ENCODE assay signal across 8 mouse cellular contexts in the genomic region with DNA sequence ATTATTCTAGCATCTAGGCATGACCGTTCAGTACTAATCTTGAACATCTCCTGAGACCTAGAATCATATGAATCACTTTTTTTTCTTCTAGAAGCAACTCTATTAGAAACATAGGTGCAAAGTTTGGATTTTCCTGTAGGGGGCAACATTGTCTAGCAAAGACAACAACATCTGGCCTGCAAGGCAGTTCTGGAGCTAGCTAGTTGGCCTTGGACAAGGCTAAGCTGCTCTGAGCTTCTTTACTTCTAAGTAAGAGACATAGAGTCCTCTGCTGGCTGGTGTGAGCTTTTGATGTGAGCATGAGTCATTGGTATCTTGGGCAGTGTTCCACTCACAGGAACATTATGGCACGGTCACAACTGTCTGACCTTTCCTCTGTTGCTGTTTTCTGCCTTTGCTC. TPM values are rescaled to one million over a fixed set of nuclear protein-coding genes. Genes with fewer than 3 reads are reported as not detected.
A peak's percentile ranks its signal among the peaks of the same experiment; 100 is the strongest.
DNase-seq lines count a peak whose midpoint lies in the region; ATAC-seq and TF ChIP-seq lines count a peak whose summit lies in the region.
"Had no signal": no experiment of that assay in that cellular context is flagged by ENCODE, and none has a peak within 500 bp of the region (broad histone marks: within the 10 kb centered on the region; RNA-seq: fewer than 3 reads in every experiment).

No protein-coding gene starts in this region.

- no peak overlapping the region for H3K4me3 ChIP-seq in cortical plate, adult 2 months (ENCODE audit: insufficient read depth, low read length)
- H3K4me3 ChIP-seq in intestine, embryonic 16.5 days (ENCODE audit: low read length), result no peak overlapping the region
- H3K4me3 ChIP-seq in limb, embryonic 14.5 days (replicated peaks; ENCODE audit: low read length), result no peak overlapping the region
- H3K4me3 ChIP-seq: neural tube, embryonic 13.5 days had no signal

- TF ChIP-seq POLR2A in cortical plate, adult 2 months (IDR thresholded peaks at IDR 0.05; ENCODE audit: extremely low read depth, insufficient read depth, low read length), result no peak
- TF ChIP-seq POLR2A in limb, embryonic 14.5 days (IDR thresholded peaks at IDR 0.05; ENCODE audit: borderline replicate concordance, extremely low read depth, insufficient read depth, insufficient read length), result no peak

- H3K27me3 ChIP-seq in intestine, embryonic 16.5 days (replicated peaks; ENCODE audit: control insufficient read depth, insufficient read depth, low read length), result no peaks in the 10 kb centered on the region
- H3K27me3 ChIP-seq in limb, embryonic 14.5 days (ENCODE audit: control insufficient read depth, insufficient read depth, low read length), result no peaks in the 10 kb centered on the region
- H3K27me3 ChIP-seq: neural tube, embryonic 13.5 days had no signal

- no peaks in the 10 kb centered on the region for H3K4me1 ChIP-seq in cortical plate, adult 2 months (ENCODE audit: control insufficient read depth, insufficient read depth, low read length)
- H3K4me1 ChIP-seq in intestine, embryonic 16.5 days (ENCODE audit: control insufficient read depth, insufficient read depth, low read length), result no peaks in the 10 kb centered on the region
- peaks cover 3% of the 10 kb centered on the region; the same call in 1 of the 2 replicates for H3K4me1 ChIP-seq in limb, embryonic 14.5 days (ENCODE audit: control insufficient read depth, insufficient read depth, low read length)
- H3K4me1 ChIP-seq: neural tube, embryonic 13.5 days had no signal

- no peaks in the 10 kb centered on the region for H3K9me3 ChIP-seq in intestine, embryonic 16.5 days (ENCODE audit: control insufficient read depth, low read length)
- no peaks in the 10 kb centered on the region for H3K9me3 ChIP-seq in limb, embryonic 14.5 days (ENCODE audit: control insufficient read depth, low read length)
- H3K9me3 ChIP-seq: neural tube, embryonic 13.5 days had no signal

- no peak overlapping the region for H3K27ac ChIP-seq in cortical plate, adult 2 months (ENCODE audit: insufficient read depth, low read length)
- H3K27ac ChIP-seq in intestine, embryonic 16.5 days (ENCODE audit: low read length), result no peak overlapping the region
- H3K27ac ChIP-seq in limb, embryonic 14.5 days (replicated peaks; ENCODE audit: low read depth, low read length), result no peak overlapping the region
- H3K27ac ChIP-seq: neural tube, embryonic 13.5 days had no signal

- peak; percentile 38 for DNase-seq in ovary, postnatal 14 days (ENCODE audit: low spot score)
- no peak for DNase-seq in ovary, postnatal 36 days (ENCODE audit: low spot score)
- DNase-seq in R1 (ENCODE audit: low read depth, low spot score), result peak; percentile 79
- peak; percentile 65 for DNase-seq in limb, embryonic 14.5 days (ENCODE audit: low spot score)
- DNase-seq in testis, postnatal 10 days (ENCODE audit: low spot score), result peak; percentile 44

- WGBS in intestine, embryonic 16.5 days, result 68% methylated on average over 2 of the region's 2 CpGs
- 59% methylated on average over 2 of the region's 2 CpGs for WGBS in limb, embryonic 14.5 days

- TF ChIP-seq CTCF in cortical plate, adult 2 months (IDR thresholded peaks at IDR 0.05; ENCODE audit: extremely low read depth, insufficient read depth, low read length), result peak; percentile 49

- no peak overlapping the region for H3K4me2 ChIP-seq in intestine, embryonic 16.5 days (ENCODE audit: low read depth, low read length)
- H3K4me2 ChIP-seq in limb, embryonic 14.5 days (replicated peaks; ENCODE audit: low read depth, low read length, severe bottlenecking), result no peak overlapping the region
- H3K4me2 ChIP-seq: neural tube, embryonic 13.5 days had no signal

- peak; percentile 71; the same call in 1 of the 2 replicates for ATAC-seq in intestine, embryonic 16.5 days
- ATAC-seq in limb, embryonic 14.5 days (ENCODE audit: low FRiP score, low read depth), result no peak

- H3K36me3 ChIP-seq in intestine, embryonic 16.5 days (ENCODE audit: control insufficient read depth, insufficient read depth, low read length), result no peaks in the 10 kb centered on the region
- no peaks in the 10 kb centered on the region for H3K36me3 ChIP-seq in limb, embryonic 14.5 days (ENCODE audit: control insufficient read depth, insufficient read depth, low read length)
- H3K36me3 ChIP-seq: neural tube, embryonic 13.5 days had no signal

- no peak overlapping the region for H3K9ac ChIP-seq in intestine, embryonic 16.5 days (ENCODE audit: low read depth, low read length)
- H3K9ac ChIP-seq in limb, embryonic 14.5 days (ENCODE audit: low read depth, low read length, severe bottlenecking), result no peak overlapping the region
- H3K9ac ChIP-seq: neural tube, embryonic 13.5 days had no signal

RNA-seq across cellular contexts. Expression of gene Gm7879, which starts 18.8 kb away (rescaled TPM):
- 0.42 and 0.72 TPM in 2 replicates for polyA plus RNA-seq in cortical plate, adult 2 months (2012; rRNA removed)
- polyA plus RNA-seq in intestine, embryonic 16.5 days (2015; fragmentation: Nextera tagmentation; extraction: Ambion mirVana), result not detected in 2 replicates
- 0.38 TPM in 2 replicates for polyA plus RNA-seq in limb, embryonic 14.5 days (2012; rRNA removed)
- polyA plus RNA-seq in limb, embryonic 14.5 days (2014; fragmentation: Nextera tagmentation; extraction: Ambion mirVana), result 0.70 TPM in 1 of 2 replicates, not detected in the other
- polyA plus RNA-seq: neural tube, embryonic 13.5 days had no signal

RNA-seq across cellular contexts. Expression of gene Cd38, which starts 25.8 kb away (rescaled TPM):
- 4.7 and 4.9 TPM in 2 replicates for polyA plus RNA-seq in cortical plate, adult 2 months (2012; rRNA removed)
- 12.6 and 14.4 TPM in 2 replicates for polyA plus RNA-seq in intestine, embryonic 16.5 days (2015; fragmentation: Nextera tagmentation; extraction: Ambion mirVana)
- 5.3 and 6.5 TPM in 2 replicates for polyA plus RNA-seq in limb, embryonic 14.5 days (2012; rRNA removed)
- 7.4 and 7.7 TPM in 2 replicates for polyA plus RNA-seq in limb, embryonic 14.5 days (2014; fragmentation: Nextera tagmentation; extraction: Ambion mirVana)
